Mouse (Mus musculus): ENCODE measurements around the gene Slc28a3.

DNA sequence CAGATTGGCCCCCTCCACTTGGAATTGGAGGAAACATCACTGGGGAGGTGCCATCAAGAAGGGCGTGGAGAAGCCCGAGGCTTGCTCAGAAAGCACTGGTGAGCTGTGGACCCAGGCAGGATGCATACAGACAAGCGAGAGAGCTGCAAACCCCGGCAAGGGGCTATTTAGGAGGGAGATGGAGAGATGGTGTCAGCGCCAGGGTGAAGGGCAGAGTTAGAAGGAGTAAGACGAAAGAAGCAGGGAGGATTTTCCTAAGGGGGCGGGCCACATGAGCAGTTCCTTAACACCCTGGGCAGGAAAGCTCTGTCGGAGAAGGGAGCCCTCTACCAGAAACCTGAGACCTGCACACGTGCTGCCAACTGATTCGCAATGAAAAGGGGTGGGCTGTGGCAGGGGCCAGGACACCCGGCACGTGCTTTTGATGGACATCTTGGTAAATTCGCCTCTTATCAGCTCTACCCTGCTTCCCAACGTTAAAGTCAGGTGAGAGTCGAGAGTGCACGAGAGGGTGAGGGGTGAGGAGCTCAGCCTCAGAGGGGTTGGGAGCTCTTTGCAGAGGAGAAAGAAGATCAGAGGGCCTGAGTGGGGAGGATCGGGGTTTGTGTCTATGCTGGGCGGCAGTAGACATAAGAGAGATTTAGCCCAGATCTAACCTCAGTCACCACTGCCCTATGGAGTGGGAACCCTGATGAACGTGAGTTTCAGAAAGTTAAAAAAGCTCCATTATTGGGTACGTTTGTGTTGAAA lies 87.5 kb downstream of the Slc28a3 start:
- TF ChIP-seq CTCF (IDR thresholded peaks at IDR 0.05; ENCODE audit: control insufficient read depth, insufficient read depth, low read length), result no peak
- TF ChIP-seq POLR2A (IDR thresholded peaks at IDR 0.05; ENCODE audit: borderline replicate concordance, control insufficient read depth, low read depth, low read length), result no peak

Measured in bone marrow, adult 2 months (tissue).